ENCODE assay signal across 19 mouse cellular contexts in the genomic region with DNA sequence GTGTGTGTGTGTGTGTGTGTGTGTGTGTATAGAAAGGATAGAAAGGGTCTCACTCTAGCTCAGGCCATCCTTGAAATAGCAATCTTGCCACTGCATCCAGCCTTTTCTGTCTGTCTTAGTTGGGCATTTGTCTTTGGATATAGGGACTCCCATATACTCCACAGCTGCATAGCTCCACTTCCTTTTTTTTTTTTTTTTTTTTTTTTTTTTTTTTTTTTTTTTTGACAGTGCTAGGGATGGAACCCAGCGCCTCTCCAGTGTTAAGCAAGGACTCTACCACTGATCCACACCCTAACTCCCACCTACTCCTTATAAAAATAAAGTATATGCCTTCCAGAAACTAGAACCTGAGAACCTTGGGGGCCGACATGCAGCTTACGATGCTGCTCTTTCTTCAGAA.
"Had no signal": no experiment of that assay in that cellular context is flagged by ENCODE, and none has a peak within 500 bp of the region (broad histone marks: within the 10 kb centered on the region; RNA-seq: fewer than 3 reads in every experiment).

No protein-coding gene starts in this region.

- H3K27me3 ChIP-seq: midbrain, embryonic 12.5 days; neural tube, embryonic 13.5 days; neural tube, embryonic 15.5 days; stomach, embryonic 15.5 days had no signal

- DNase-seq: lung, adult 18-20 months; lung, embryonic 14.5 days; lung, postnatal 10 days; lung, postnatal 4 days; midbrain, embryonic 14.5 days; retina, postnatal 1 day; right cerebral cortex, adult 18-20 months; right cerebral cortex, postnatal 25 days; right cerebral cortex, postnatal 4 days; spleen, adult 18-20 months; thymus, adult 2 months; thymus, postnatal 25 days; thymus, postnatal 4 days had no signal

- H3K27ac ChIP-seq: midbrain, embryonic 10.5 days; midbrain, embryonic 12.5 days; neural tube, embryonic 13.5 days; neural tube, embryonic 15.5 days; stomach, embryonic 15.5 days; stomach, postnatal 0 days had no signal

- H3K4me1 ChIP-seq: midbrain, embryonic 10.5 days; neural tube, embryonic 13.5 days; neural tube, embryonic 15.5 days; stomach, embryonic 15.5 days had no signal

- H3K9ac ChIP-seq: lung, embryonic 14.5 days; midbrain, embryonic 12.5 days; neural tube, embryonic 13.5 days; neural tube, embryonic 15.5 days; stomach, embryonic 15.5 days had no signal

- H3K4me3 ChIP-seq: midbrain, embryonic 10.5 days; midbrain, embryonic 12.5 days; neural tube, embryonic 13.5 days; neural tube, embryonic 15.5 days; stomach, embryonic 15.5 days had no signal

- H3K4me2 ChIP-seq: lung, embryonic 14.5 days; midbrain, embryonic 12.5 days; neural tube, embryonic 13.5 days; neural tube, embryonic 15.5 days; stomach, embryonic 15.5 days had no signal

- H3K9me3 ChIP-seq: midbrain, embryonic 10.5 days; midbrain, embryonic 12.5 days; neural tube, embryonic 13.5 days; neural tube, embryonic 15.5 days; stomach, embryonic 15.5 days had no signal
